Mouse (Mus musculus): ENCODE measurements at regions not wholly inside any gene's neighbourhood (a gene's known extent, or its start where the extent isn't known, plus 50 kb on each side); places are given as distances from the start of the nearest gene placed in this dataset.

DNA sequence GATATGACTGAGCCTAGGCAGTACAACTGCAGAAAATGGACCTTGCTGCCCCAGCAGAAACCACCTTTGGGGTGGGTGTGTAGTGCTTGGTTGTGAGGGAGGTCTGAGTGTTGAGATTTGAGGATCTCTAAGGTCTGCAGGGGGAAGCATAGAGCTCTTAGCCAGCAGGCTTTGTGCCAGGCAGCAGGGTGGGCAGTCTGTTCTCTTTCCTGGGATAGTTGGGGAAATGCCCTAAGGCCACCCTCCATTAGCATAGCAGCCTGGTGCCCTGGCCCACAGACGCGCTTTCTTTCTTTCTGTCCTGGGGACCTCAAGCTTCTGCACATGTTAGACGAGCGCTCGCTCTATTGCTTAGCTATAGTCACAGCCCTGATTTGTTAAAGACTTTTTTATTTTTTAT is 91.4 kb upstream of the Eef2kmt start:
- 72% methylated on average over 5 of the region's 5 CpGs for WGBS
- 0 out of 2 replicates have a peak, but pooled peaks have one; percentile 31 for ATAC-seq
- Histone ChIP-seq H3K36me3 (ENCODE audit: control insufficient read depth, insufficient read depth) (no peaks in the 10 kb centered on the region), H3K9me3 (ENCODE audit: control insufficient read depth, low read length) (no peaks in the 10 kb centered on the region; the same call in 1 of the 2 replicates), H3K4me1 (replicated peaks; ENCODE audit: control insufficient read depth, insufficient read depth, low read length) (no peaks in the 10 kb centered on the region; the same call in 1 of the 2 replicates), H3K4me2 (ENCODE audit: low read length) (no peak overlapping the region), H3K4me3 (replicated peaks; ENCODE audit: low read length) (no peak overlapping the region), H3K27me3 (replicated peaks; ENCODE audit: control insufficient read depth, insufficient read depth, low read length) (no peaks in the 10 kb centered on the region), H3K9ac (replicated peaks; ENCODE audit: low read depth, low read length) (no peak overlapping the region), H3K27ac (ENCODE audit: low read length) (no peak overlapping the region)

GRCm38 (mm10) chr16:5342326-5342725 is 86.5 kb upstream of the Eef2kmt start:
- Histone ChIP-seq H3K27me3 (replicated peaks; ENCODE audit: control insufficient read depth, insufficient read depth, low read length) (no peaks in the 10 kb centered on the region), H3K9me3 (ENCODE audit: control insufficient read depth, low read length) (no peaks in the 10 kb centered on the region), H3K4me3 (replicated peaks; ENCODE audit: low read length) (no peak overlapping the region), H3K27ac (ENCODE audit: low read length) (no peak overlapping the region), H3K36me3 (ENCODE audit: control insufficient read depth, insufficient read depth) (no peaks in the 10 kb centered on the region), H3K4me2 (ENCODE audit: low read length) (no peak overlapping the region), H3K4me1 (replicated peaks; ENCODE audit: control insufficient read depth, insufficient read depth, low read length) (no peaks in the 10 kb centered on the region; the same call in 1 of the 2 replicates), H3K9ac (replicated peaks; ENCODE audit: low read depth, low read length) (no peak overlapping the region)
- ATAC-seq = no peak
- WGBS = 58% methylated on average over 6 of the region's 6 CpGs

GRCm38 (mm10) chr16:5316271-5316670 is 60.5 kb upstream of the Eef2kmt start:
- 88% methylated on average over 1 of the region's 1 CpGs for WGBS

GRCm38 (mm10) chr16:5313261-5313660 is 57.5 kb upstream of the Eef2kmt start:
- Histone ChIP-seq H3K4me1 (replicated peaks; ENCODE audit: control insufficient read depth, insufficient read depth, low read length) (no peaks in the 10 kb centered on the region), H3K27ac (ENCODE audit: low read length) (no peak overlapping the region), H3K4me2 (ENCODE audit: low read length) (no peak overlapping the region), H3K4me3 (replicated peaks; ENCODE audit: low read length) (no peak overlapping the region), H3K36me3 (ENCODE audit: control insufficient read depth, insufficient read depth) (no peaks in the 10 kb centered on the region), H3K9ac (replicated peaks; ENCODE audit: low read depth, low read length) (no peak overlapping the region), H3K27me3 (replicated peaks; ENCODE audit: control insufficient read depth, insufficient read depth, low read length) (no peaks in the 10 kb centered on the region), H3K9me3 (ENCODE audit: control insufficient read depth, low read length) (no peaks in the 10 kb centered on the region)
- ATAC-seq = no peak
- WGBS = 80% methylated on average over 6 of the region's 6 CpGs

More at GRCm38 (mm10) chr16:5316271-5316670, 60.5 kb upstream of the Eef2kmt start:
- no peaks in the 10 kb centered on the region for H3K36me3 ChIP-seq (ENCODE audit: control insufficient read depth, insufficient read depth)
- no peak overlapping the region for H3K4me3 ChIP-seq (replicated peaks; ENCODE audit: low read length)
- no peak overlapping the region for H3K27ac ChIP-seq (ENCODE audit: low read length)
- no peaks in the 10 kb centered on the region for H3K9me3 ChIP-seq (ENCODE audit: control insufficient read depth, low read length)
- H3K4me2 ChIP-seq (ENCODE audit: low read length) = no peak overlapping the region
- H3K9ac ChIP-seq (replicated peaks; ENCODE audit: low read depth, low read length) = no peak overlapping the region
- H3K4me1 ChIP-seq (replicated peaks; ENCODE audit: control insufficient read depth, insufficient read depth, low read length) = no peaks in the 10 kb centered on the region
- ATAC-seq = no peak
- H3K27me3 ChIP-seq (replicated peaks; ENCODE audit: control insufficient read depth, insufficient read depth, low read length) = no peaks in the 10 kb centered on the region

DNA sequence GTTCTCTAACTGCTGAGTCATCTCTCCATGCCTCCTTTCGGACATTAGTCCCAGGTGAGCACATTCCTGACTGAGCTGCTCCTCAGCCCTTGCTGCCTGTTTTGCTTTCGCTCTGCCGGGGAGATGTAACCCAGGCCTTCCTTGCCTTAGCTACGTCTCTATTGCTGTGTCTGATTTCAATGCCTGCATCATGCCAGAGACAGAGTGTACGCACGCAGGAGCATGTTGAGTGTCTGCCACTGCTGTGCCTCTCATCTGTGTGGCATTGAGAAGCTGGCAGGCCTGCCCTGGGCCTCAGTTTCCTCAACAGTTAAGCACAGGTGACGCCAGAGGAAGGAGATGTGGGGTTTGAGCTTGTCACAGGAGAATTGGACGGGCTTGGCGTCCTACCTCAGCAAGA is 55.7 kb upstream of the Eef2kmt start:
- H3K9me3 ChIP-seq (ENCODE audit: control insufficient read depth, low read length) = no peaks in the 10 kb centered on the region
- no peak overlapping the region for H3K27ac ChIP-seq (ENCODE audit: low read length)
- WGBS = 73% methylated on average over 9 of the region's 9 CpGs
- no peaks in the 10 kb centered on the region for H3K27me3 ChIP-seq (replicated peaks; ENCODE audit: control insufficient read depth, insufficient read depth, low read length)
- H3K4me1 ChIP-seq (replicated peaks; ENCODE audit: control insufficient read depth, insufficient read depth, low read length) = peaks cover 6% of the 10 kb centered on the region
- no peak for ATAC-seq
- H3K36me3 ChIP-seq (ENCODE audit: control insufficient read depth, insufficient read depth) = no peaks in the 10 kb centered on the region
- no peak overlapping the region for H3K4me2 ChIP-seq (ENCODE audit: low read length)
- H3K4me3 ChIP-seq (replicated peaks; ENCODE audit: low read length) = no peak overlapping the region
- H3K9ac ChIP-seq (replicated peaks; ENCODE audit: low read depth, low read length) = no peak overlapping the region

GRCm38 (mm10) chr16:5310736-5311135 is 55.0 kb upstream of the Eef2kmt start:
- Histone ChIP-seq H3K27me3 (replicated peaks; ENCODE audit: control insufficient read depth, insufficient read depth, low read length) (no peaks in the 10 kb centered on the region), H3K4me2 (ENCODE audit: low read length) (no peak overlapping the region), H3K36me3 (ENCODE audit: control insufficient read depth, insufficient read depth) (no peaks in the 10 kb centered on the region), H3K4me3 (replicated peaks; ENCODE audit: low read length) (no peak overlapping the region), H3K9me3 (ENCODE audit: control insufficient read depth, low read length) (no peaks in the 10 kb centered on the region), H3K4me1 (replicated peaks; ENCODE audit: control insufficient read depth, insufficient read depth, low read length) (peaks cover 6% of the 10 kb centered on the region), H3K27ac (ENCODE audit: low read length) (no peak overlapping the region), H3K9ac (replicated peaks; ENCODE audit: low read depth, low read length) (no peak overlapping the region)
- no peak for ATAC-seq
- WGBS = 92% methylated on average over 10 of the region's 10 CpGs

DNA sequence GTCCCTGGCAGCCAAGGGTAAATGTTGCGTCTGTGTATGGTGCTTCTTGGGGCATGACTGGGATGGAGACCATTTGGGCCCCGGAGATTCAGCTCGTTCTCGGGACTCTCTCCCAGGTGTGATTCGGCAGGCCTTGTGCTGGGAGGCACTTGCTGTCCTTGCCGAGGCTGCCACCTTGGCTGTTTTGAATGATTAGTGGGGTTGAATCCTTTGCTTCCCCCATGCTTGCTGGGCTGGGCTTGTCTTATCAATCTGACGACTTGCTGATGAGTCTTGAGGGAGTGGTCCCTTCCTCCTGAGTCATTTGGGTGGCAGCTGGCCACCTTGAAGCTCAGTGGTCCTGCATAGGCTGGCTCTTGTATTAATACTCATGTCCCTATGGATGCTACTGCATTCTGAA is 52.0 kb upstream of the Eef2kmt start:
- ATAC-seq = no peak

GRCm38 (mm10) chr16:5307249-5307605 is 51.4 kb upstream of the Eef2kmt start:
- H3K4me3 ChIP-seq (replicated peaks; ENCODE audit: low read length) = peak overlapping the region; percentile 54
- H3K4me2 ChIP-seq (ENCODE audit: low read length) = peak overlapping the region; percentile 91
- 63% methylated on average over 7 of the region's 7 CpGs for WGBS
- H3K27ac ChIP-seq (ENCODE audit: low read length) = no peak overlapping the region
- H3K9ac ChIP-seq (replicated peaks; ENCODE audit: low read depth, low read length) = peak overlapping the region; percentile 71
- peak; percentile 47 for ATAC-seq
- H3K4me1 ChIP-seq (replicated peaks; ENCODE audit: control insufficient read depth, insufficient read depth, low read length) = peaks cover 6% of the 10 kb centered on the region
- H3K9me3 ChIP-seq (ENCODE audit: control insufficient read depth, low read length) = no peaks in the 10 kb centered on the region
- no peaks in the 10 kb centered on the region for H3K27me3 ChIP-seq (replicated peaks; ENCODE audit: control insufficient read depth, insufficient read depth, low read length)
- H3K36me3 ChIP-seq (ENCODE audit: control insufficient read depth, insufficient read depth) = no peaks in the 10 kb centered on the region

More for the DNA sequence above, 52.0 kb upstream of the Eef2kmt start:
- Histone ChIP-seq H3K9me3 (ENCODE audit: control insufficient read depth, low read length) (no peaks in the 10 kb centered on the region), H3K36me3 (ENCODE audit: control insufficient read depth, insufficient read depth) (no peaks in the 10 kb centered on the region), H3K4me2 (ENCODE audit: low read length) (peak overlapping the region; percentile 91), H3K4me1 (replicated peaks; ENCODE audit: control insufficient read depth, insufficient read depth, low read length) (peaks cover 6% of the 10 kb centered on the region), H3K9ac (replicated peaks; ENCODE audit: low read depth, low read length) (no peak overlapping the region), H3K4me3 (replicated peaks; ENCODE audit: low read length) (no peak overlapping the region), H3K27ac (ENCODE audit: low read length) (no peak overlapping the region), H3K27me3 (replicated peaks; ENCODE audit: control insufficient read depth, insufficient read depth, low read length) (no peaks in the 10 kb centered on the region)
- WGBS = 87% methylated on average over 7 of the region's 7 CpGs

- ATAC-seq = peak; percentile 91
- H3K9me3 ChIP-seq (ENCODE audit: control insufficient read depth, low read length) = 0 out of 2 replicates have a peak, but pooled peaks cover 2% of the 10 kb centered on the region
- H3K27me3 ChIP-seq (replicated peaks; ENCODE audit: control insufficient read depth, insufficient read depth, low read length) = no peaks in the 10 kb centered on the region
- H3K9ac ChIP-seq (replicated peaks; ENCODE audit: low read depth, low read length) = peak overlapping the region; percentile 71
- H3K36me3 ChIP-seq (ENCODE audit: control insufficient read depth, insufficient read depth) = no peaks in the 10 kb centered on the region
- WGBS = 1% methylated on average over 36 of the region's 36 CpGs
- peaks cover 6% of the 10 kb centered on the region for H3K4me1 ChIP-seq (replicated peaks; ENCODE audit: control insufficient read depth, insufficient read depth, low read length)
- H3K27ac ChIP-seq (ENCODE audit: low read length) = no peak overlapping the region
- peak overlapping the region; percentile 91 for H3K4me2 ChIP-seq (ENCODE audit: low read length)
- H3K4me3 ChIP-seq (replicated peaks; ENCODE audit: low read length) = peak overlapping the region; percentile 54
Measured at GRCm38 (mm10) chr16:5306588-5307248, 50.9 kb upstream of the Eef2kmt start.
